Mouse (Mus musculus) ES-E14 (cell line): ENCODE data around the gene Slit3.

Experiments
- HCFC1 ChIP-seq: IDR thresholded peaks from 2 replicates; pipeline ENCODE4 v1.6.1; 2012; ENCODE audit warnings: low read length, inconsistent platforms, borderline replicate concordance; ENCODE audit not compliant: insufficient read depth
- ZC3H11A ChIP-seq: IDR thresholded peaks from 2 replicates; pipeline ENCODE4 v1.6.1; 2012; ENCODE audit warnings: low read depth, mild to moderate bottlenecking, inconsistent platforms, low read length, borderline replicate concordance

GRCm38 (mm10) chr11:35428036-35428435 lies 307.0 kb downstream of the Slit3 start:
- TF ChIP-seq ZC3H11A (no peak), HCFC1 (no peak)
